Comparison of ENCODE assay signal across 9 mouse cellular contexts in the genomic region with DNA sequence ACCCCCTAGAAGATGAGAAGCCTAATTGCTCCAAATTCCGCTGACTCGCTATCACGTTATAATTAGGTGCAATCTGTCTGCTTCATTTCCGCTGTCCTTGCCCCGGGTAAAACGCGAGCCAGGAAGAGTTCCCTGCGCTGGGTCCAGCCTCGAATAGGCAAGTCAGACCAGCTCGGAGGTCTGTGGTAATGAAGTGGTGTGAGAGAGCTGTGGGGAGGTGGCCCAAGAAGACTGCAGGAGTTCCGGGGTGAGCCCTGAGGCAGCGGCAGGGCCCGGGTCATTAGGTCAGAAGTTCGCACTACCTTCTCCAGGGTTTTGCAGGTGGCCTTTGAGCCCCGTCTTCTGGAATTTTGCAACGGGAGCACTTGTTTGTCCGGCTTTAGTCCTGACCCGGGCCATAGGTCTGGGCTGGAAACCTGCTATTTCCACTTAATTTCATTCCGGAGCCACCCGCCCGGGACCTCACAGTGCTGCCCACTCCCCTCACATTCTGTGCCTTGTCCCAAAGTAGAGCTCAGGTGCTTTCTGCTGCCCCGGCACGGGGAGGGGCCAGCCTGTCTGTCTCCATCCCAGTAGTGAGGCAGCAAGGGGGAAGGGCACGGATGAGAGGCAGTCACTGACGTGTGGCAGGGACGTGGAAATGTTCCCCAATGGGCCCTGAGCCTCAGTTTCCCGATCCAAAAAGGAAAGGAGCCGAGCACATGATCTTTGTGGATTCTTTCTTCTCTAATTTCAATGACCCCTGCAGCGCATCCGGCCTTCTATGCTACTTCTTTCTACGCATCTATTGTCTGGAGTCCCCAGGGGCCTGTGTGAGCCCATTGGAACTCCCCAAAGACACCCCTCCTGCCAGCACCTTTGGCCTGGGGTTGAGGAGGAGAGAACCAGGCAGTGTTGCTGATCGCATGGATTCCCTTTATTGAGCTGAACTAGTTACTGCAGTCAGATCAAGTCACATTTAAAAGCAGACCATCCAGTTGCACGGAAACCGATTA.
DNase-seq lines count a peak whose midpoint lies in the region; ATAC-seq and TF ChIP-seq lines count a peak whose summit lies in the region.
"Had no signal": no experiment of that assay in that cellular context is flagged by ENCODE, and none has a peak within 500 bp of the region (broad histone marks: within the 10 kb centered on the region; RNA-seq: fewer than 3 reads in every experiment).

No protein-coding gene starts in this region.

- no peaks in the 10 kb centered on the region for H3K36me3 ChIP-seq in kidney, embryonic 15.5 days
- H3K36me3 ChIP-seq in kidney, adult 2 months (ENCODE audit: control insufficient read depth, insufficient read depth, low read length) = no peaks in the 10 kb centered on the region
- H3K36me3 ChIP-seq in hindbrain, embryonic 16.5 days (ENCODE audit: control insufficient read depth, insufficient read depth, low read length) = no peaks in the 10 kb centered on the region
- H3K36me3 ChIP-seq in midbrain, postnatal 0 days (ENCODE audit: insufficient read depth, low read length) = no peaks in the 10 kb centered on the region
- H3K36me3 ChIP-seq: embryonic facial prominence, embryonic 15.5 days had no signal

- H3K4me1 ChIP-seq in kidney, embryonic 15.5 days = peaks cover 54% of the 10 kb centered on the region
- no peaks in the 10 kb centered on the region for H3K4me1 ChIP-seq in kidney, adult 2 months (ENCODE audit: control insufficient read depth, insufficient read depth, low read length)
- peaks cover 47% of the 10 kb centered on the region for H3K4me1 ChIP-seq in hindbrain, embryonic 16.5 days (ENCODE audit: control insufficient read depth, insufficient read depth, low read depth, low read length)
- H3K4me1 ChIP-seq in midbrain, postnatal 0 days (ENCODE audit: insufficient read depth, low read length) = peaks cover 18% of the 10 kb centered on the region

- H3K9ac ChIP-seq in kidney, embryonic 15.5 days = no peak overlapping the region
- H3K9ac ChIP-seq in hindbrain, embryonic 16.5 days (ENCODE audit: low read depth, low read length) = no peak overlapping the region
- no peak overlapping the region for H3K9ac ChIP-seq in midbrain, postnatal 0 days (replicated peaks; ENCODE audit: low read length, poor library complexity, severe bottlenecking)
- H3K9ac ChIP-seq: embryonic facial prominence, embryonic 15.5 days had no signal

- H3K4me2 ChIP-seq in kidney, embryonic 15.5 days = peak overlapping the region; percentile 77
- no peak overlapping the region; the same call in none of the 2 replicates for H3K4me2 ChIP-seq in hindbrain, embryonic 16.5 days (ENCODE audit: low read length)
- H3K4me2 ChIP-seq in midbrain, postnatal 0 days (ENCODE audit: low read depth, low read length, poor library complexity, severe bottlenecking) = peak overlapping the region; percentile 54; the same call in 1 of the 2 replicates

- H3K27me3 ChIP-seq in kidney, embryonic 15.5 days = peaks cover 35% of the 10 kb centered on the region
- no peaks in the 10 kb centered on the region for H3K27me3 ChIP-seq in kidney, adult 2 months (replicated peaks; ENCODE audit: control insufficient read depth, insufficient read depth, low read length)
- no peaks in the 10 kb centered on the region for H3K27me3 ChIP-seq in hindbrain, embryonic 16.5 days (replicated peaks; ENCODE audit: control insufficient read depth, insufficient read depth, low read length)
- H3K27me3 ChIP-seq in midbrain, postnatal 0 days (ENCODE audit: insufficient read depth, low read length) = 0 out of 2 replicates have a peak, but pooled peaks cover 3% of the 10 kb centered on the region

- WGBS in kidney, embryonic 15.5 days = 18% methylated on average over 34 of the region's 34 CpGs
- WGBS in kidney, adult 2 months = 29% methylated on average over 34 of the region's 34 CpGs
- WGBS in hindbrain, embryonic 16.5 days = 18% methylated on average over 34 of the region's 34 CpGs
- 24% methylated on average over 34 of the region's 34 CpGs for WGBS in midbrain, postnatal 0 days

- H3K4me3 ChIP-seq in kidney, embryonic 15.5 days (replicated peaks) = peak overlapping the region; percentile 38
- H3K4me3 ChIP-seq in kidney, adult 2 months (ENCODE audit: insufficient read depth, low read depth, low read length) = no peak overlapping the region
- no peak overlapping the region for H3K4me3 ChIP-seq in hindbrain, embryonic 16.5 days (ENCODE audit: low read length)
- H3K4me3 ChIP-seq in midbrain, postnatal 0 days (ENCODE audit: low read depth, low read length) = no peak overlapping the region

- no peak overlapping the region for H3K27ac ChIP-seq in kidney, embryonic 15.5 days
- no peak overlapping the region for H3K27ac ChIP-seq in kidney, adult 2 months (ENCODE audit: insufficient read depth, low read depth, low read length)
- peak overlapping the region; percentile 42 for H3K27ac ChIP-seq in hindbrain, embryonic 16.5 days (ENCODE audit: low read depth, low read length)
- H3K27ac ChIP-seq in midbrain, postnatal 0 days (ENCODE audit: low read depth, low read length) = no peak overlapping the region

- no peak for TF ChIP-seq CTCF in kidney, adult 2 months (conservative IDR thresholded peaks at IDR 0.05; ENCODE audit: insufficient read depth, insufficient read length, low read depth, low read length)
- no peak for TF ChIP-seq CTCF in midbrain, postnatal 0 days (IDR thresholded peaks at IDR 0.05)

- no peak for TF ChIP-seq POLR2A in kidney, adult 2 months (IDR thresholded peaks at IDR 0.05; ENCODE audit: low read depth, low read length)

- DNase-seq in kidney, adult 2 months = no peak
- DNase-seq in embryo, embryonic 10 days (ENCODE audit: low spot score) = peak; percentile 61
- DNase-seq in midbrain, postnatal 0 days (ENCODE audit: low spot score) = no peak
- no peak for DNase-seq in gastrocnemius, adult 18-20 months (ENCODE audit: low spot score)

- no peak for ATAC-seq in kidney, embryonic 15.5 days (replicated peaks; ENCODE audit: low FRiP score)
- ATAC-seq in hindbrain, embryonic 16.5 days = no peak
- no peak for ATAC-seq in midbrain, postnatal 0 days (ENCODE audit: low FRiP score)
- ATAC-seq in erythroblast, adult 5-6 weeks (replicated peaks; ENCODE audit: low FRiP score, poor library complexity, severe bottlenecking) = no peak
- ATAC-seq in inflammation-experienced regulatory T-cells, adult 6 months = no peak

- H3K9me3 ChIP-seq in kidney, embryonic 15.5 days (replicated peaks) = no peaks in the 10 kb centered on the region
- H3K9me3 ChIP-seq in hindbrain, embryonic 16.5 days (ENCODE audit: control insufficient read depth, low read length) = no peaks in the 10 kb centered on the region
- no peaks in the 10 kb centered on the region for H3K9me3 ChIP-seq in midbrain, postnatal 0 days (ENCODE audit: low read length)
- H3K9me3 ChIP-seq: embryonic facial prominence, embryonic 15.5 days had no signal
